Mouse (Mus musculus) liver, adult 2 months (tissue): ENCODE measurements around the gene Cep112.

Experiments
- CTCF ChIP-seq: fragments of 200-500 bp; IDR thresholded peaks from 2 replicates; pipeline ENCODE4 v1.5.1; 2011; ENCODE audit warnings: low read depth, low read length, control low read depth
- POLR2A ChIP-seq: fragments of 200-500 bp; IDR thresholded peaks from 2 replicates; pipeline ENCODE4 v1.6.1; 2011; ENCODE audit warnings: low read length, control low read depth; ENCODE audit not compliant: insufficient read depth; ENCODE audit errors: extremely low read depth

DNA sequence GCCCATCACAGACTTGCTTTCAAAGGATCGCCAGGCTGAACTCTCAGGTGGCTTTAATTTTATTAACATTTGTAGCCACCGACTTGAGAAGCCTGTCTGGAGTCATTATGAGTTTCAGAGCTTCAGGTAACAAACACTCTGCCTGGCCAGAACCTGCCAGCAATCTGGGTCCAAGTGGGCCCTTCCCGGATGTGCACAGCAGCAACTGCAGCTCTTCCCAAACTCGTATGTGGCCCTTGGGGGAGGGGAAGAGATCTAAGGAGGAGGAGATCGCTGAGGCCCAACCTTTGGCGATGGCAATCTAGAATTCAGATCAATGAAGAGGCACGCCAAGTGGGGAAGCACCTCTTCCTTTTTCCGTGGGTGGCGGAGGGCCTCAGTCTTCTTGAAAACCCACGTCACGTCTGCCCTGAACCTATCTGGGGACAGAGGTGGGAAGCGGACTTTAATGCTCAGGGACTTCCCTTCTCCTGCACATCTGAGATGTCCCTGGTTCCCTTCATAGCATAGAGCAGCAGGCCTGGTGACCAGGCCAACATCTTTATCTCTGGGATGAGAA is 468.3 kb downstream of the Cep112 start:
- no peak for TF ChIP-seq CTCF
- no peak for TF ChIP-seq POLR2A
